Mouse (Mus musculus) bone marrow, adult 2 months (tissue): Measurements from ENCODE around the gene Gabarap.

Source experiments
- CTCF ChIP-seq: fragments of 200-500 bp; IDR thresholded peaks from 2 replicates; pipeline ENCODE4 v1.5.1; 2011; ENCODE audit warnings: low read length, control low read depth; ENCODE audit not compliant: control insufficient read depth, insufficient read depth
- POLR2A ChIP-seq: fragments of 200-500 bp; IDR thresholded peaks from 2 replicates; pipeline ENCODE4 v1.6.1; 2011; ENCODE audit warnings: low read depth, mild to moderate bottlenecking, control low read depth, low read length, borderline replicate concordance; ENCODE audit not compliant: control insufficient read depth

- TF ChIP-seq CTCF = no peak
- no peak for TF ChIP-seq POLR2A
Measured at GRCm38 (mm10) chr11:70017199-70017767, 26.3 kb downstream of the Gabarap start.
